Mouse (Mus musculus): Measurements from ENCODE around the gene Acly. TPM values are rescaled to one million over a fixed set of nuclear protein-coding genes. Genes with fewer than 3 reads are reported as not detected.

Gene Acly
- polyA plus RNA-seq, 2 experiments = 118 to 159 TPM

- Histone ChIP-seq H3K27me3 (ENCODE audit: control insufficient read depth, insufficient read depth, low read length) (no peaks in the 10 kb centered on the region), H3K9ac (ENCODE audit: low read depth, low read length, severe bottlenecking) (peak overlapping the region; percentile 93), H3K9me3 (ENCODE audit: control insufficient read depth, low read length) (no peaks in the 10 kb centered on the region), H3K4me1 (ENCODE audit: control insufficient read depth, insufficient read depth, low read length) (peaks cover 18% of the 10 kb centered on the region), H3K27ac (replicated peaks; ENCODE audit: low read depth, low read length) (peak overlapping the region; percentile 81; the same call in 1 of the 2 replicates), H3K4me3 (replicated peaks; ENCODE audit: low read length) (peak overlapping the region; percentile 99), H3K36me3 (ENCODE audit: control insufficient read depth, insufficient read depth, low read length) (peaks cover 13% of the 10 kb centered on the region; the same call in 1 of the 2 replicates), H3K4me2 (replicated peaks; ENCODE audit: low read depth, low read length, severe bottlenecking) (peak overlapping the region; percentile 90)
- no peak for TF ChIP-seq POLR2A (IDR thresholded peaks at IDR 0.05; ENCODE audit: borderline replicate concordance, extremely low read depth, insufficient read depth, insufficient read length)
- 4% methylated on average over 30 of the region's 30 CpGs for WGBS
- DNase-seq (ENCODE audit: low spot score) (no peak), ATAC-seq (ENCODE audit: low FRiP score, low read depth) (no peak)
These were observed 56.2 kb downstream of the Acly start for GRCm38 (mm10) chr11:100471352-100472196.

GRCm38 (mm10) chr11:100465833-100466232 is 62.0 kb downstream of the Acly start:
- no peak overlapping the region for H3K4me3 ChIP-seq (replicated peaks; ENCODE audit: low read length)
- no peak overlapping the region for H3K4me2 ChIP-seq (replicated peaks; ENCODE audit: low read depth, low read length, severe bottlenecking)
- no peaks in the 10 kb centered on the region for H3K27me3 ChIP-seq (ENCODE audit: control insufficient read depth, insufficient read depth, low read length)
- 92% methylated on average over 1 of the region's 1 CpGs for WGBS
- H3K27ac ChIP-seq (replicated peaks; ENCODE audit: low read depth, low read length) = no peak overlapping the region
- H3K4me1 ChIP-seq (ENCODE audit: control insufficient read depth, insufficient read depth, low read length) = peaks cover 10% of the 10 kb centered on the region
- H3K9ac ChIP-seq (ENCODE audit: low read depth, low read length, severe bottlenecking) = no peak overlapping the region
- no peak for DNase-seq (ENCODE audit: low spot score)
- no peak for ATAC-seq (ENCODE audit: low FRiP score, low read depth)
- peaks cover 33% of the 10 kb centered on the region for H3K36me3 ChIP-seq (ENCODE audit: control insufficient read depth, insufficient read depth, low read length)
- no peak for TF ChIP-seq POLR2A (IDR thresholded peaks at IDR 0.05; ENCODE audit: borderline replicate concordance, extremely low read depth, insufficient read depth, insufficient read length)
- no peaks in the 10 kb centered on the region for H3K9me3 ChIP-seq (ENCODE audit: control insufficient read depth, low read length)

GRCm38 (mm10) chr11:100465229-100465792 is 62.5 kb downstream of the Acly start:
- Histone ChIP-seq H3K4me3 (replicated peaks; ENCODE audit: low read length) (no peak overlapping the region), H3K9ac (ENCODE audit: low read depth, low read length, severe bottlenecking) (no peak overlapping the region), H3K4me1 (ENCODE audit: control insufficient read depth, insufficient read depth, low read length) (peaks cover 5% of the 10 kb centered on the region), H3K27me3 (ENCODE audit: control insufficient read depth, insufficient read depth, low read length) (no peaks in the 10 kb centered on the region), H3K27ac (replicated peaks; ENCODE audit: low read depth, low read length) (no peak overlapping the region), H3K4me2 (replicated peaks; ENCODE audit: low read depth, low read length, severe bottlenecking) (no peak overlapping the region), H3K36me3 (ENCODE audit: control insufficient read depth, insufficient read depth, low read length) (peaks cover 33% of the 10 kb centered on the region), H3K9me3 (ENCODE audit: control insufficient read depth, low read length) (no peaks in the 10 kb centered on the region)
- TF ChIP-seq POLR2A (IDR thresholded peaks at IDR 0.05; ENCODE audit: borderline replicate concordance, extremely low read depth, insufficient read depth, insufficient read length) = no peak
- ATAC-seq (ENCODE audit: low FRiP score, low read depth) = no peak
- no peak for DNase-seq (ENCODE audit: low spot score)
- 91% methylated on average over 1 of the region's 1 CpGs for WGBS

- no peak for ATAC-seq (ENCODE audit: low FRiP score, low read depth)
- DNase-seq (ENCODE audit: low spot score) = no peak
- peaks cover 41% of the 10 kb centered on the region for H3K36me3 ChIP-seq (ENCODE audit: control insufficient read depth, insufficient read depth, low read length)
- no peaks in the 10 kb centered on the region for H3K27me3 ChIP-seq (ENCODE audit: control insufficient read depth, insufficient read depth, low read length)
- 92% methylated on average over 10 of the region's 10 CpGs for WGBS
- TF ChIP-seq POLR2A (IDR thresholded peaks at IDR 0.05; ENCODE audit: borderline replicate concordance, extremely low read depth, insufficient read depth, insufficient read length) = no peak
- H3K4me2 ChIP-seq (replicated peaks; ENCODE audit: low read depth, low read length, severe bottlenecking) = no peak overlapping the region
- no peak overlapping the region for H3K27ac ChIP-seq (replicated peaks; ENCODE audit: low read depth, low read length)
- H3K4me3 ChIP-seq (replicated peaks; ENCODE audit: low read length) = no peak overlapping the region
- no peaks in the 10 kb centered on the region for H3K4me1 ChIP-seq (ENCODE audit: control insufficient read depth, insufficient read depth, low read length)
- H3K9me3 ChIP-seq (ENCODE audit: control insufficient read depth, low read length) = no peaks in the 10 kb centered on the region
- no peak overlapping the region for H3K9ac ChIP-seq (ENCODE audit: low read depth, low read length, severe bottlenecking)
These were observed 65.1 kb downstream of the Acly start for GRCm38 (mm10) chr11:100462699-100463098.

GRCm38 (mm10) chr11:100457711-100458110 is 70.1 kb downstream of the Acly start:
- H3K4me2 ChIP-seq (replicated peaks; ENCODE audit: low read depth, low read length, severe bottlenecking) = no peak overlapping the region
- H3K9ac ChIP-seq (ENCODE audit: low read depth, low read length, severe bottlenecking) = no peak overlapping the region
- TF ChIP-seq POLR2A (IDR thresholded peaks at IDR 0.05; ENCODE audit: borderline replicate concordance, extremely low read depth, insufficient read depth, insufficient read length) = no peak
- 93% methylated on average over 5 of the region's 5 CpGs for WGBS
- DNase-seq (ENCODE audit: low spot score) = no peak
- H3K4me1 ChIP-seq (ENCODE audit: control insufficient read depth, insufficient read depth, low read length) = no peaks in the 10 kb centered on the region
- no peak overlapping the region for H3K27ac ChIP-seq (replicated peaks; ENCODE audit: low read depth, low read length)
- peaks cover 34% of the 10 kb centered on the region for H3K36me3 ChIP-seq (ENCODE audit: control insufficient read depth, insufficient read depth, low read length)
- H3K27me3 ChIP-seq (ENCODE audit: control insufficient read depth, insufficient read depth, low read length) = no peaks in the 10 kb centered on the region
- ATAC-seq (ENCODE audit: low FRiP score, low read depth) = no peak
- no peaks in the 10 kb centered on the region for H3K9me3 ChIP-seq (ENCODE audit: control insufficient read depth, low read length)
- no peak overlapping the region for H3K4me3 ChIP-seq (replicated peaks; ENCODE audit: low read length)

All from limb, embryonic 14.5 days (tissue).